Mouse (Mus musculus) ES-E14 (cell line): Measurements from ENCODE around the gene Faap20. TPM values are rescaled to one million over a fixed set of nuclear protein-coding genes. Genes with fewer than 3 reads are reported as not detected.

Experiments used
- DNase-seq: peaks from one replicate; pipeline ENCODE4 v3.0.0-alpha.2; 2013; ENCODE audit warnings: low read depth, low spot score
- H3K27ac ChIP-seq: 2 replicates; pipeline ENCODE4 v1.5.1; 2012; ENCODE audit warnings: low read depth, mild to moderate bottlenecking, low read length, moderate library complexity, mixed read lengths; ENCODE audit not compliant: poor library complexity, insufficient read depth, severe bottlenecking
- H3K36me3 ChIP-seq: 2 replicates; pipeline ENCODE4 v1.6.1; 2012; ENCODE audit warnings: mild to moderate bottlenecking, low read length, moderate library complexity, mixed read lengths; ENCODE audit not compliant: control insufficient read depth, poor library complexity, insufficient read depth, severe bottlenecking
- H3K4me1 ChIP-seq, 2 experiments: fragments of 150-350 bp in 1 of 2; sonication (generic) in 1 of 2; 2 replicates each; pipeline ENCODE4 v1.6.1; 2012; ENCODE audit warnings: low read length in 2 of 2, mild to moderate bottlenecking in 1 of 2, mixed read lengths in 1 of 2; ENCODE audit not compliant: control insufficient read depth in 2 of 2, insufficient read depth in 2 of 2, poor library complexity in 1 of 2
- H3K4me3 ChIP-seq, 2 experiments: fragments of 150-350 bp in 1 of 2; sonication (generic) in 1 of 2; 2 replicates each; pipeline ENCODE4 v1.5.1; 2012; ENCODE audit warnings: low read length in 2 of 2, low read depth in 1 of 2, mild to moderate bottlenecking in 1 of 2, mixed read lengths in 1 of 2; ENCODE audit not compliant: insufficient read depth in 1 of 2, poor library complexity in 1 of 2, severe bottlenecking in 1 of 2
- H3K9ac ChIP-seq: 2 replicates; pipeline ENCODE4 v1.6.1; 2012; ENCODE audit warnings: low read depth, mild to moderate bottlenecking, low read length, mixed read lengths; ENCODE audit not compliant: poor library complexity, insufficient read depth, severe bottlenecking
- H3K9me3 ChIP-seq: fragments of 150-350 bp; sonication (generic); 2 replicates; pipeline ENCODE4 v1.6.1; 2012; ENCODE audit warnings: low read depth, mild to moderate bottlenecking, low read length; ENCODE audit not compliant: control insufficient read depth, insufficient read depth
- CHD2 ChIP-seq: IDR thresholded peaks from 2 replicates; pipeline ENCODE4 v1.6.1; 2014; ENCODE audit warnings: mild to moderate bottlenecking, low read depth, low read length, inconsistent platforms
- HCFC1 ChIP-seq: IDR thresholded peaks from 2 replicates; pipeline ENCODE4 v1.6.1; 2012; ENCODE audit warnings: low read length, inconsistent platforms, borderline replicate concordance; ENCODE audit not compliant: insufficient read depth
- MAFK ChIP-seq: IDR thresholded peaks from 2 replicates; pipeline ENCODE4 v1.6.1; 2014; ENCODE audit warnings: mild to moderate bottlenecking, low read depth, low read length, inconsistent platforms; ENCODE audit not compliant: insufficient read depth
- ZC3H11A ChIP-seq: IDR thresholded peaks from 2 replicates; pipeline ENCODE4 v1.6.1; 2012; ENCODE audit warnings: low read depth, mild to moderate bottlenecking, inconsistent platforms, low read length, borderline replicate concordance
- ZNF384 ChIP-seq: IDR thresholded peaks from 2 replicates; pipeline ENCODE4 v1.6.1; 2012; ENCODE audit warnings: low read depth, low read length, inconsistent platforms
- in situ Hi-C, 2 experiments: fragments of 600-800 bp; cut with MboI; formaldehyde crosslinking; loops; one replicate each; pipeline ENCODE4 v1.15.1; 2025; ENCODE audit warnings: low sequenced_read_pairs in 2 of 2, inconsistent platforms in 1 of 2; ENCODE audit not compliant: unreplicated experiment in 2 of 2
- total RNA-seq: library from RNA; depleted of rRNA; stranded (reverse); fragments of 300-350 nt; gene quantifications from 2 replicates; pipeline ENCODE4 v1.2.3, GENCODE M21; 2012

Faap20 gene
- total RNA-seq, 1 experiment = 17.8 TPM

GRCm38 (mm10) chr4:155227986-155228385 lies 21.6 kb upstream of the Faap20 start:
- no peak overlapping the region for H3K27ac ChIP-seq
- in situ Hi-C loops = loop anchor here in 1 of 2 experiments (25.0 kb wide), 1 partner anchor 341 kb away; the partner anchor contains the start of gene Fam213b
- no peaks in the 10 kb centered on the region for H3K36me3 ChIP-seq
- H3K4me3 ChIP-seq = no peak overlapping the region
- peaks cover 0 to 3% of the 10 kb centered on the region in 2 experiments; a peak in 1 of 4 replicates for H3K4me1 ChIP-seq
- H3K9me3 ChIP-seq = no peaks in the 10 kb centered on the region
- H3K9ac ChIP-seq = no peak overlapping the region
- DNase-seq = no peak
- TF ChIP-seq CHD2 (no peak), HCFC1 (no peak), MAFK (no peak), ZNF384 (no peak), ZC3H11A (no peak)

GRCm38 (mm10) chr4:155228461-155228860 lies 21.1 kb upstream of the Faap20 start:
- in situ Hi-C loops = loop anchor here in 1 of 2 experiments (25.0 kb wide), 1 partner anchor 341 kb away; the partner anchor contains the start of gene Fam213b
- no peak overlapping the region for H3K4me3 ChIP-seq
- peaks cover 0 to 3% of the 10 kb centered on the region in 2 experiments; a peak in 1 of 4 replicates for H3K4me1 ChIP-seq
- TF ChIP-seq ZC3H11A (no peak), ZNF384 (no peak), HCFC1 (no peak)
- H3K36me3 ChIP-seq = no peaks in the 10 kb centered on the region
- DNase-seq = no peak
- no peak overlapping the region for H3K27ac ChIP-seq
- H3K9ac ChIP-seq = no peak overlapping the region
- H3K9me3 ChIP-seq = no peaks in the 10 kb centered on the region

- in situ Hi-C loops = loop anchor here in 1 of 2 experiments (25.0 kb wide), 1 partner anchor 347 kb away; the partner anchor contains the start of gene Fam213b
- Histone ChIP-seq H3K36me3 (no peaks in the 10 kb centered on the region), H3K4me3 (no peak overlapping the region), H3K27ac (no peak overlapping the region), H3K4me1 (peaks cover 2 to 5% of the 10 kb centered on the region in 2 experiments; a peak in 2 of 4 replicates), H3K9ac (no peak overlapping the region), H3K9me3 (no peaks in the 10 kb centered on the region)
- TF ChIP-seq ZNF384 = no peak
- no peak for TF ChIP-seq MAFK
- no peak for TF ChIP-seq HCFC1
- TF ChIP-seq ZC3H11A = no peak
- no peak for TF ChIP-seq CHD2
- DNase-seq = no peak
These were observed 15.7 kb upstream of the Faap20 start for GRCm38 (mm10) chr4:155233878-155234277.

GRCm38 (mm10) chr4:155234371-155235310 lies 15.0 kb upstream of the Faap20 start:
- Histone ChIP-seq H3K9me3 (no peaks in the 10 kb centered on the region), H3K27ac (no peak overlapping the region), H3K36me3 (no peaks in the 10 kb centered on the region), H3K4me1 (peaks cover 2 to 5% of the 10 kb centered on the region in 2 experiments; a peak in 2 of 4 replicates), H3K4me3 (no peak overlapping the region), H3K9ac (no peak overlapping the region)
- DNase-seq = no peak
- in situ Hi-C loops = loop anchor here in 1 of 2 experiments (25.0 kb wide), 1 partner anchor 347 kb away; the partner anchor contains the start of gene Fam213b
- TF ChIP-seq MAFK (no peak), CHD2 (no peak), ZNF384 (no peak), HCFC1 (no peak), ZC3H11A (no peak)
